Mouse (Mus musculus) yolk sac, embryonic 10.5 days (tissue): ENCODE data around the gene Tbx5.
"Not testable (repeated sequence)": the region's sequence is repeated elsewhere in the genome, so short reads cannot be mapped to it uniquely, and the experiment has no call there.

Experiments used
- DNase-seq: peaks from one replicate; pipeline ENCODE4 v3.0.0-alpha.2; 2017; ENCODE audit warnings: low spot score

Tbx5 gene

GRCm38 (mm10) chr5:119842701-119843393 is 10.4 kb downstream of the Tbx5 start:
- DNase-seq = no peak

- DNase-seq = no peak
Measured at GRCm38 (mm10) chr5:119843394-119843777, 10.9 kb downstream of the Tbx5 start.

DNA sequence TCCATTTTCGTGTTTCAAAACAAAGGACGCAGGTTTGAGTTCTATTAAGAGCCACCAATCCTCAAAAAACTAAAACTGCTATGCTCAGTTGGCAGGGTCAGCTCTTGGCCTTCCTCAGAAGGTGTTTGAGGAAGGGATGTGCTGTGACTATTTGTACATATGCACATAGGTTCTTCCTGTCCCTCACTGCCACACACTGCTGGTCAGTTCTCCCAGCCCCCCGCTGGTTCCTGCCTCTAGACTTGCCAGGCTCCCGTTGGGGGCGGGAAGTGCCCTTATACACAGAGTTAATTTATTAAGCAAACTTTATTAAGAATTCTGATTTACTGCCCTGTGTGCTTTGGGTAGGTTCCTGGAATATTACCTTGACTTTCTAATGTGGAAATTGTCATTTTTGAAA is 11.9 kb downstream of the Tbx5 start:
- no peak for DNase-seq

GRCm38 (mm10) chr5:119844994-119845393 is 12.5 kb downstream of the Tbx5 start:
- peak; percentile 27 for DNase-seq

GRCm38 (mm10) chr5:119857052-119857451 is 24.6 kb downstream of the Tbx5 start:
- DNase-seq = no peak

- no peak for DNase-seq
Measured at GRCm38 (mm10) chr5:119861301-119861700, 28.8 kb downstream of the Tbx5 start.

GRCm38 (mm10) chr5:119862431-119862830 is 30.0 kb downstream of the Tbx5 start:
- no peak for DNase-seq

GRCm38 (mm10) chr5:119866277-119867235 is 34.1 kb downstream of the Tbx5 start:
- no peak for DNase-seq

DNA sequence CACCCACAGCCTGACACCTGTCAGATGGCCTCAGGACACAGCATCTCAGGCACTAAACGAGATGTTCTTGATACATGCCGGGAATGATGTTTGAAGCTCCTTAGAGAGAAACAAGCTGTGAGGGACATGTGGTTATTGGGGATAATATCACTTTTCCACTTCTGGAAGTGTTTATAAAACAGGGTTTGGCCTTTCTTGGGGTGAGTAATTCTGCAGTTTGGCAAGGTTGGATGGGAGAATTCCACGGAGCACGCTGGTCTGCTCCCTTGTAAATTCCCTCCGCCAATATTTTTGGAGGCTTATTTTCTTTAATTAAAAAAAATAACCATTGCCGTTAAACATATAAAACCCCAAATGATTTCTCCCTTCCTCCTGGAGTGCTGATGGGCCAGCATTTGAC is 35.5 kb downstream of the Tbx5 start:
- DNase-seq = no peak

GRCm38 (mm10) chr5:119875421-119875820 is 43.0 kb downstream of the Tbx5 start:
- no peak for DNase-seq

GRCm38 (mm10) chr5:119877185-119877584 is 44.7 kb downstream of the Tbx5 start:
- no peak for DNase-seq

DNA sequence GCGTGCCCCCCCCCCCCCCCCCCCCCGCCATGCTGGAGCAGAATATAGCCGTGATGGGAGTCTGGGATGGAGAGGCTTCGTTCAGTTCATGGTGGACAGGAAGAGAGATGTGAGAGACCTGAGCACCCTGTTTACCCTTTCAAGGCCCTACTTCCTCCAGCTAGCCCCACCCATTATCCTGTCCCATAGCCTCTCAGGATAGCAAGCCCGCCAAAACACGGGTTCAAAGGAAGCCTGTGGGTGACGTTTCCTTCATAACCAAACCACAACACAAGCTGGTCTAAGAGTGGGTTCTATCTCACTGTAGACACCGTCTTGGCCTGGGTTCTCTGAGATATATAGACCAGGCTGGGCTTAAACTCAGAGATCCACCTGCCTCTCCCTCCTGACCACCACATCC is 53.1 kb downstream of the Tbx5 start:
- no peak for DNase-seq

DNA sequence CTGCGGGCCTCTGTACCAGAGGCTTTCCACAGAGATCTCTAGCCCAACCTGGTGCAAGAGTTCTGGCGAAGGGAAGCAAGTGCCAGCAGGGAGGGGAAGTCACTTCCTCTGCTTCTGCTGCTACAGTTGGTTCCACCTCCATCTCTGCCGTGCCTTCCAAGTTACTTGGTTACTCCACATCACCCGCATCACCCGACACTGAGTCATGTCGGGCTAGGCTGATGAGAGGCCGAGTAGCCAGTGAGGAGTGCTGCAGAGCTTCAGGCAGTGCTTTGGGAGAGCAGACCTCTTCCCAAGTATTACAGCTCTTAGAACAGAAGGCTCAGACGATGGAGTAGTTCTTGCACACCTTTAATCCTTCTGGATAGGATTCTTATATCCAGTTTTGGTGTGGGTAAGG is 54.9 kb downstream of the Tbx5 start:
- no peak for DNase-seq

DNA sequence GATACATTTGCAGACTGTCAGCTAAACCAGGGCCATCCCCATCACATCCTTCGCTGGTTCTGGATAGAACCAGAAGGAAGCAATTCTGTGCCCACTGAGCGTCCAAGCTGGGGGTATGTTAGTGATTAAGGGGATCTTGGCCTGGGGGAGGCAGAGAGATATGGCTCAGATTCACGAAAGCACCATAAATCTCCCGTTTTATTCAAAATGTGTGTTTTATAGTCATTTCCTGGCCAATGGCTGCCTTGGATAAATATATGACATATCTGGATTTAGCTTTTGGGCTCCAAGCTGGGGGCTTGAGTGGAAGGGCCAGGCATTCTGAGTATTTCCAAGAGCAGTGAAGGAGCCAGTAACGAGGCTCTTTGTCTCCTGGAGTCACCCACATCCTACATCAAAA is 59.5 kb downstream of the Tbx5 start:
- DNase-seq = no peak

DNA sequence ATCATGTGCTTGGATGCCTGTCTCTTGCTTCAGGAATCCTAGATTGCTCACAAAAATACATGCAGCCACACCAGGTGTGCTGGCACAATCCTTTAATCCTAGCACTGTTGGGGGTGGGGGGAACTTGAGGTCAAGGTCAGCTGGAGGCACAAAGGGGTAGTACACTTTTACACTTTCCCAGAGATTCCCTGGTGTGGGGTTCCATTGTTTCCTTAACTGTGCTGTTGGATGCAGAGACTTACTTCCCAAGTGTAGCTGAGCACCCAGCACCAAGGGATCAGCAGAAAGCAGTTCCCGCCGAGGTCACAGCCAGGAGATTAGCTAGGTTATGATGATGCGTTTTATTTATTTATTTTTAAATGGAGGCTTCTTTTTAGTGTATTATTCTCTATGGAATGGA is 60.6 kb downstream of the Tbx5 start:
- DNase-seq = no peak

DNA sequence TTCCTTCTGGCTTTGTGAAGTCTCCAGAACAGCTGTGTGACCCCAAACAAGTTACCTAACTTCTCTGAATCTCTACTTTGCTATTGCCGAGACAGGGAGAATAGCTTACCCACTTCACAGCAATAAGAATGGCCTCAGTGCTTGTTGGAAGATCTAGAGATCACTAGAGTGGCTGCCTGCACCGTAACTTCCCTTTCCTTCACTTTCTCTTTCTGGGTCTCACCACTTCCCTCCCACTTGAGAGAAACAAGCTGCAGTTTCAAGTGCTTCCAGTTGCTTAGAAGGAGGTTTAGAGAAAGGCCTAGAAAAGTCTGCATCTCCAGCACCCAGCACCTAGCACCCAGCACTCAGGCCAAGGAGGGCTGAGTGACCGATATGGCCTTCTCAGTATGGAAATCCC is 64.1 kb downstream of the Tbx5 start:
- DNase-seq = no peak

- no peak for DNase-seq
Measured at GRCm38 (mm10) chr5:119916551-119917171, 84.2 kb downstream of the Tbx5 start.

GRCm38 (mm10) chr5:119918381-119918780 is 85.9 kb downstream of the Tbx5 start:
- DNase-seq = not testable (repeated sequence)

GRCm38 (mm10) chr5:119920941-119921340 is 88.5 kb downstream of the Tbx5 start:
- no peak for DNase-seq

- DNase-seq = no peak
Measured at GRCm38 (mm10) chr5:119922229-119922628, 89.8 kb downstream of the Tbx5 start.
